Mouse (Mus musculus) cerebellum, adult 2 months (tissue): ENCODE data around the gene Eif2a. TPM values are rescaled to one million over a fixed set of nuclear protein-coding genes. Genes with fewer than 3 reads are reported as not detected.

Source experiments
- DNase-seq, 2 experiments: peaks; one replicate each; pipeline ENCODE4 v3.0.0; 2021
- H3K27ac ChIP-seq: fragments of 200-500 bp; 2 replicates; pipeline ENCODE4 v1.5.1; 2012; ENCODE audit warnings: low read length, control low read depth, inconsistent platforms; ENCODE audit not compliant: insufficient read depth
- H3K27me3 ChIP-seq: fragments of 200-500 bp; 2 replicates; pipeline ENCODE4 v1.6.1; 2012; ENCODE audit warnings: inconsistent platforms, mild to moderate bottlenecking, low read length, moderate library complexity; ENCODE audit not compliant: control insufficient read depth, insufficient read depth
- H3K4me1 ChIP-seq: fragments of 200-500 bp; 2 replicates; pipeline ENCODE4 v1.6.1; 2011; ENCODE audit warnings: low read length; ENCODE audit not compliant: control insufficient read depth, insufficient read depth
- H3K4me3 ChIP-seq: fragments of 200-500 bp; replicated peaks from 2 replicates; pipeline ENCODE3; 2011; ENCODE audit warnings: mild to moderate bottlenecking, low read depth, low read length, control low read depth; ENCODE audit not compliant: insufficient read depth
- CTCF ChIP-seq: fragments of 200-500 bp; IDR thresholded peaks from 2 replicates; pipeline ENCODE4 v1.5.1; 2011; ENCODE audit warnings: low read depth, mild to moderate bottlenecking, control low read depth, low read length, moderate library complexity, borderline replicate concordance; ENCODE audit not compliant: insufficient read depth
- POLR2A ChIP-seq: fragments of 200-500 bp; IDR thresholded peaks from 2 replicates; pipeline ENCODE4 v1.6.1; 2011; ENCODE audit warnings: low read length, control low read depth, borderline replicate concordance; ENCODE audit not compliant: insufficient read depth
- WGBS: fragments of 180-500 bp; shearing (Covaris S2); methylation state at CpG from one replicate; pipeline ENCODE4 v1.1.7; 2018; 5-methylcytosine and 5-hydroxymethylcytosine counted together
- polyA plus RNA-seq: library from polyadenylated mRNA; depleted of rRNA; stranded (reverse); fragments of >200 nt; gene quantifications from 2 replicates; pipeline ENCODE4 v1.2.3, GENCODE M21; 2012

Eif2a gene
- polyA plus RNA-seq, 1 experiment, result 37.0 TPM

DNA sequence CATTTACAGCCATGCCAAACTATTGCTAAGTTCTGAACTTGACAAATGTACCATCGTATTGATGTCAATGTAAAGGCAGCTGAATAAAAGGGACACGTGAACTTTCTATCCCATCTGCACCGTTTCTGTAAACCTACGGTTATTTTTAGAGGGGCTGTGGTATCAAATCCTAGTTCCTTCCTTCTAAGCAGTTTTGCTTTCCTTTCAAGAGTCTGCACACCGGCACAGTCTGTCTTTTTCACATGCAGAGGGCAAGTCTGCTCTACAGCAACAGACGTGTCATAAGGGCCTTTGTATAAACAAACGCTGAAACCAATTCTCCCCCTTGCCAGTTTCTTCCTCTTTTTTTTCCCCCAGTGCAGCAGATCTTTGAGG lies 9.0 kb upstream of the Eif2a start:
- Histone ChIP-seq H3K27ac (no peak overlapping the region), H3K4me3 (no peak overlapping the region), H3K4me1 (no peaks in the 10 kb centered on the region), H3K27me3 (no peaks in the 10 kb centered on the region)
- DNase-seq, result no peak
- TF ChIP-seq CTCF, result no peak
- no peak for TF ChIP-seq POLR2A
- WGBS, result 80% methylated on average over 7 of the region's 7 CpGs

- H3K27ac ChIP-seq, result no peak overlapping the region
- WGBS, result 50% methylated on average over 5 of the region's 5 CpGs
- TF ChIP-seq POLR2A, result no peak
- TF ChIP-seq CTCF, result no peak
- H3K27me3 ChIP-seq, result no peaks in the 10 kb centered on the region
- no peaks in the 10 kb centered on the region for H3K4me1 ChIP-seq
- no peak for DNase-seq
- no peak overlapping the region for H3K4me3 ChIP-seq
Observed at GRCm38 (mm10) chr3:58517258-58517657, 8.4 kb upstream of the Eif2a start.

DNA sequence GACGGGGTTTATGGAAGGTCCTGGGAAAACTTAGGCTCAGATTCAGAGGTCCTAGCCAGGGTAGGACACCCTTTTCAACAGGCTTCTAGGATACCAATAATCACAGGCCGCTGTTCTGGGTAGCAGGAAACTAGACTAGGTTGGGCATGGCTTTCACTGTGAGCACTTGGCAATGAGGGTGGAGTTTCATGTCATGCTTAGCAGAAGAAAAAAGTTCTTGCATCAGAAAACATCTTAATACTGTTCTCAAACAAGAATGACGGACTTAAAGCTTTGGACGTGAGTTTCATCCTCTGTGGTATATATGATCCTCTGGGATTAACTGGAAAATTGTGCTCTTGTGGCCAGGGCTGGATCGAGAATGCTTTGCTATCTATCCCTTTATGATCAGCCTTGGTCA lies 7.8 kb upstream of the Eif2a start:
- Histone ChIP-seq H3K4me1 (no peaks in the 10 kb centered on the region), H3K4me3 (no peak overlapping the region), H3K27ac (no peak overlapping the region), H3K27me3 (no peaks in the 10 kb centered on the region)
- WGBS, result 74% methylated on average over 5 of the region's 5 CpGs
- DNase-seq, result no peak
- TF ChIP-seq CTCF, result no peak
- no peak for TF ChIP-seq POLR2A

DNA sequence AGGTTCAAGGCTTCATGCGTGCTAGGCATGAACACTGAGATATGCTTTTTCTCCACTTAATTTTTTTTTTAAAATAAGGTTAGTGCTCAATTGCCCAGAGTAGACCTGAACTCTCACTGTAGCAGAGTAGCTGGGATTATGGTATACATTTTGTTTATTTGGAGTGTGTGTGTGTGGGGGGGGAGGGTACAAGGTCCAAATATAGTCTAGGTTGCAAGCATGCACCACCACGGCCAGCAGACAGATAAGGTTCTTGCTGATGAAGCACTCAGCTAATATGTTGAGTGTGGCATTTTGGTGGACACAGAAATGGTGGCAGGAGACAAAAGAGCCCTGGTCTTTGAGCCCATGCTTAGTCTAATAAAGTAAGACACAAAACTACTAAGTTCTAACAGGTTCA lies 6.7 kb upstream of the Eif2a start:
- TF ChIP-seq CTCF (no peak), POLR2A (no peak)
- no peak for DNase-seq
- Histone ChIP-seq H3K4me1 (no peaks in the 10 kb centered on the region; the same call in 1 of the 2 replicates), H3K27me3 (no peaks in the 10 kb centered on the region), H3K4me3 (no peak overlapping the region), H3K27ac (no peak overlapping the region)
- WGBS, result 94% methylated on average over 2 of the region's 2 CpGs

GRCm38 (mm10) chr3:58519536-58519935 lies 6.1 kb upstream of the Eif2a start:
- Histone ChIP-seq H3K27me3 (no peaks in the 10 kb centered on the region), H3K4me3 (no peak overlapping the region), H3K27ac (no peak overlapping the region), H3K4me1 (no peaks in the 10 kb centered on the region; the same call in 1 of the 2 replicates)
- 37% methylated on average over 3 of the region's 3 CpGs for WGBS
- DNase-seq, result no peak
- TF ChIP-seq POLR2A (no peak), CTCF (no peak)

GRCm38 (mm10) chr3:58520286-58520685 lies 5.3 kb upstream of the Eif2a start:
- no peak overlapping the region for H3K27ac ChIP-seq
- H3K4me1 ChIP-seq, result no peaks in the 10 kb centered on the region; the same call in 1 of the 2 replicates
- DNase-seq, result no peak
- no peak for TF ChIP-seq POLR2A
- no peak for TF ChIP-seq CTCF
- H3K4me3 ChIP-seq, result no peak overlapping the region
- 88% methylated on average over 6 of the region's 6 CpGs for WGBS
- no peaks in the 10 kb centered on the region for H3K27me3 ChIP-seq

DNA sequence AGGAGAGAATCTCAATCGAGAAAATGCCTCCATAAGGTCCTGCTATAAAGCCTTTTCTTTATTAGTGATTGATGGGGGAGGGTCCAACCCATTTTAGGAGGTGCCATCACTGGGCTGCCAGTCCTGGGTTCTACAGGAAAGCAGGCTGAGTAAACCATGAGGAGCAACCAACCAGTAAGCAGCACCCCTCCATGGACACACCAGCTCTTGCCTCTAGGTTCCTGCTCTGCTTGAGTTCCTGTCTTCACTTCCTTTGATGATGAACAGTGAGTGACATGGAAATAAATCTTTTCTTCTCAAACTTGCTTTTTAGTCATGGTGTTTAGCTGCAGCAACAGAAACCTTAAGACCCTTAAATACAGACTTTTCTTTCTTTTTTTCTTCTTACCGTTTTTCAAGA lies 4.3 kb upstream of the Eif2a start:
- no peak for TF ChIP-seq POLR2A
- TF ChIP-seq CTCF, result no peak
- Histone ChIP-seq H3K4me3 (no peak overlapping the region), H3K27ac (no peak overlapping the region), H3K4me1 (no peaks in the 10 kb centered on the region; the same call in 1 of the 2 replicates), H3K27me3 (no peaks in the 10 kb centered on the region)
- no peak for DNase-seq
- 88% methylated on average over 2 of the region's 2 CpGs for WGBS

DNA sequence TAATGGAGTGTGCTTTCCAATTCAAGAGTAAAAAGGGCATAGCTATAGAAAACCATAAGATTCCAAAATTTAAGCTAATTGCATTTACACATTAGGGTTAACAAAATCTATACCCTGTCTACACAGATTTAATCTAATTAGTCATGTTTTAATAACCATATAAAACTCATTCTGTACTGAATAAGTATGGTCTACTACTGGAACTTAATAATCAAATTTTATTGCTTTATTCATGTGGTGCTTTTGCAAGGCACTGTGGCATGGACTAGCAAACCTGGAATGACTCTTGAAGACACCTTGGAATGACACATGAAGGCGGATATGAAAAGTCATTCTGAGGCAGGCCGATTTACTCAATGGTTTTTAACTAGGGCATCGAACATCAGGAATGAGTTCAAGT lies 2.2 kb upstream of the Eif2a start:
- H3K27me3 ChIP-seq, result no peaks in the 10 kb centered on the region
- no peak overlapping the region for H3K27ac ChIP-seq
- TF ChIP-seq CTCF (no peak), POLR2A (no peak)
- no peaks in the 10 kb centered on the region; the same call in 1 of the 2 replicates for H3K4me1 ChIP-seq
- WGBS, result 93% methylated on average over 3 of the region's 3 CpGs
- DNase-seq, result no peak
- no peak overlapping the region for H3K4me3 ChIP-seq
